Mouse (Mus musculus) limb, embryonic 15.5 days (tissue): ENCODE data around the gene Dna2. TPM values are rescaled to one million over a fixed set of nuclear protein-coding genes. Genes with fewer than 3 reads are reported as not detected.

Experiments used
- ATAC-seq: fragments of 200-750 bp; cut with Nextera tagmentation; 2 replicates; pipeline ENCODE4 v1.8.0; 2017; ENCODE audit warnings: low read depth, moderate TSS enrichment; ENCODE audit not compliant: insufficient number of reproducible peaks, low FRiP score, low TSS enrichment
- H3K27ac ChIP-seq: fragments of 300-500 bp; sonication (generic); 2 replicates; pipeline ENCODE4 v1.5.1; 2015; ENCODE audit warnings: moderate library complexity, mild to moderate bottlenecking, inconsistent platforms
- H3K27me3 ChIP-seq: fragments of 300-500 bp; sonication (generic); 2 replicates; pipeline ENCODE4 v1.6.1; 2015; ENCODE audit warnings: inconsistent platforms
- H3K36me3 ChIP-seq: fragments of 300-500 bp; sonication (generic); 2 replicates; pipeline ENCODE4 v1.6.1; 2015; ENCODE audit warnings: inconsistent platforms
- H3K4me1 ChIP-seq: fragments of 300-500 bp; sonication (generic); 2 replicates; pipeline ENCODE4 v1.6.1; 2015; ENCODE audit warnings: inconsistent platforms
- H3K4me2 ChIP-seq: fragments of 300-500 bp; sonication (generic); 2 replicates; pipeline ENCODE4 v1.6.1; 2015; ENCODE audit warnings: mild to moderate bottlenecking, inconsistent platforms
- H3K4me3 ChIP-seq: fragments of 300-500 bp; sonication (generic); 2 replicates; pipeline ENCODE4 v1.5.1; 2015; ENCODE audit warnings: mild to moderate bottlenecking, inconsistent platforms
- H3K9ac ChIP-seq: fragments of 300-500 bp; sonication (generic); 2 replicates; pipeline ENCODE4 v1.6.1; 2015; ENCODE audit warnings: inconsistent platforms
- H3K9me3 ChIP-seq: fragments of 300-500 bp; sonication (generic); 2 replicates; pipeline ENCODE4 v1.6.1; 2016; ENCODE audit warnings: inconsistent platforms
- WGBS: fragments of 180-500 bp; shearing (Covaris S2); methylation state at CpG from one replicate; pipeline ENCODE4 v1.1.7; 2015; 5-methylcytosine and 5-hydroxymethylcytosine counted together
- polyA plus RNA-seq: library from polyadenylated mRNA; unstranded; fragments of >200 nt; fragmentation: Nextera tagmentation; extraction: Ambion mirVana; gene quantifications from 2 replicates; pipeline ENCODE4 v1.2.1, GENCODE M21; 2015

The Dna2 gene
- polyA plus RNA-seq, 1 experiment from 2014 or later, result 12.9 TPM

DNA sequence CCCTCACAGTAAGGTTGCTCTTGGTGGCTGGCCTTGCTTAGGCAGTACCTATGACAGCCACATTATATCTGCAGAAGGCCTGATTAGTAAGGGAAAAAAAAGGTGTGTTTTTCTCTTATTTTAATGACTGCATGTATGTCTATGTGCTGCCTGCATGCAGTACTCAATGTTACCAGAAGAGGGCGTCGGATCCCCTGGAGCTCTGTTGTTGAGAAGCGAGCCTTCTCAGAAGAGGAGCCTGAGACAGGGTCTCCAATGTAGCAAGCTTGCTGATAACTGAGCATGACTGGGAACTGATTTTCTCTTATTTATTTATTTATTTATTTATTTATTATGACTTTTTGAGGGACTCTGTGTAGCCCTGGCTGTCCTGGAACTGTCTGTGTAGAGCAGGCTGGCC is 40.5 kb downstream of the Dna2 start:
- Histone ChIP-seq H3K27ac (no peak overlapping the region), H3K4me3 (no peak overlapping the region), H3K4me2 (no peak overlapping the region), H3K36me3 (peaks cover 71% of the 10 kb centered on the region), H3K9me3 (no peaks in the 10 kb centered on the region), H3K9ac (no peak overlapping the region), H3K27me3 (no peaks in the 10 kb centered on the region), H3K4me1 (no peaks in the 10 kb centered on the region)
- WGBS, result 31% methylated on average over 3 of the region's 3 CpGs
- ATAC-seq, result no peak

DNA sequence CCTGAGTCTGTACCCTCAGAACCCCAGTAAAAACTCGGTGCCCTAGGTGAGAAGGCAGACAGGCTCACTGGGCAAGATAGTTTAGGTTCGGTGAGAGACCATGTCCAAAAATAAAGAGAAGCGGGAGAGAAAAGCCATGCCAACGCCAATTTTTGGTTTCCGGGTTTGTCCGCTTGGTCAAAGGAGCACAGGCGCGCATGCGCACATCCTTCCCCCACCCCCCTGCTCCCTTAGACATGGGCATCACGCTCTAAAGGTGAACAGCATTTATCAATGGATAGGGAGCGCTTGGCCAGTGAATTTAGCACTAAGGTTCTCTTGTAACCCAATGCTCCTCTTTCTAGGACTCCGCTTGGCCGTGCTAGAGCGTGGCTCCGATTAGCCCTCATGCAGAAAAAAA is 43.8 kb downstream of the Dna2 start:
- no peak overlapping the region for H3K27ac ChIP-seq
- no peak for ATAC-seq
- H3K9me3 ChIP-seq, result no peaks in the 10 kb centered on the region
- H3K27me3 ChIP-seq, result no peaks in the 10 kb centered on the region
- H3K4me3 ChIP-seq, result no peak overlapping the region
- 92% methylated on average over 15 of the region's 15 CpGs for WGBS
- no peak overlapping the region for H3K4me2 ChIP-seq
- H3K4me1 ChIP-seq, result no peaks in the 10 kb centered on the region
- no peak overlapping the region for H3K9ac ChIP-seq
- H3K36me3 ChIP-seq, result peaks cover 73% of the 10 kb centered on the region

DNA sequence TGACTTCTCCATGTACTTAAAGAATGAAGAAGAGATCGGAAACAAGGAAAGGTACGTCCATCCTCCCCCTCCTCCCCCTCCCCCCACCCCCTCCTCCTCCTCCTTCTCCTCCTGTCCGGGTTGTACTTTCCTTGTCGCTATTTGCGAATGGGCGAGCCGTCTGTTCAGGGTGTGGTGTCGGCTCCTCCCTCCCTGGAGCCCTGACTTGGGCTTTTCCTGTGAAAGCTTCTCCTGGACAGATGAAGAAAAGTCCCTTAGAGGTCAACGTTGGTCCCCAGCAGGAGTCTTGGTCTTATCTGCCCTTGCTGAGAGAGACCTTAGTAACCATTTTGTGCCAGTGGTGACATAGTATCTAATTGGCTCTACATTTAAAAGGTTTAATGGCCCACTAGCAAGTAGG is 47.2 kb downstream of the Dna2 start:
- H3K36me3 ChIP-seq, result peaks cover 83% of the 10 kb centered on the region
- no peak overlapping the region for H3K9ac ChIP-seq
- no peak overlapping the region for H3K4me2 ChIP-seq
- H3K9me3 ChIP-seq, result no peaks in the 10 kb centered on the region
- WGBS, result 73% methylated on average over 8 of the region's 9 CpGs
- no peaks in the 10 kb centered on the region for H3K4me1 ChIP-seq
- H3K4me3 ChIP-seq, result no peak overlapping the region
- H3K27me3 ChIP-seq, result no peaks in the 10 kb centered on the region
- ATAC-seq, result no peak
- no peak overlapping the region for H3K27ac ChIP-seq

- H3K4me1 ChIP-seq, result no peaks in the 10 kb centered on the region
- no peak overlapping the region for H3K4me3 ChIP-seq
- H3K9ac ChIP-seq, result no peak overlapping the region
- no peak overlapping the region for H3K4me2 ChIP-seq
- no peaks in the 10 kb centered on the region for H3K27me3 ChIP-seq
- no peak overlapping the region for H3K27ac ChIP-seq
- no peaks in the 10 kb centered on the region for H3K9me3 ChIP-seq
- WGBS, result 82% methylated on average over 9 of the region's 9 CpGs
- H3K36me3 ChIP-seq, result peaks cover 90% of the 10 kb centered on the region
- ATAC-seq, result no peak
Measured at GRCm38 (mm10) chr10:63000584-63000983, 53.8 kb downstream of the Dna2 start.

- H3K9ac ChIP-seq, result no peak overlapping the region
- 69% methylated on average over 9 of the region's 9 CpGs for WGBS
- H3K9me3 ChIP-seq, result no peaks in the 10 kb centered on the region
- H3K27ac ChIP-seq, result no peak overlapping the region
- no peaks in the 10 kb centered on the region for H3K4me1 ChIP-seq
- H3K27me3 ChIP-seq, result no peaks in the 10 kb centered on the region
- peaks cover 86% of the 10 kb centered on the region for H3K36me3 ChIP-seq
- H3K4me3 ChIP-seq, result no peak overlapping the region
- no peak overlapping the region for H3K4me2 ChIP-seq
- ATAC-seq, result no peak
Measured at GRCm38 (mm10) chr10:63003252-63003651, 56.4 kb downstream of the Dna2 start.

- H3K9me3 ChIP-seq, result no peaks in the 10 kb centered on the region
- ATAC-seq, result no peak
- peaks cover 83% of the 10 kb centered on the region for H3K36me3 ChIP-seq
- H3K27ac ChIP-seq, result no peak overlapping the region
- 87% methylated on average over 9 of the region's 9 CpGs for WGBS
- no peak overlapping the region for H3K4me2 ChIP-seq
- no peaks in the 10 kb centered on the region for H3K27me3 ChIP-seq
- H3K4me1 ChIP-seq, result no peaks in the 10 kb centered on the region
- H3K9ac ChIP-seq, result no peak overlapping the region
- no peak overlapping the region for H3K4me3 ChIP-seq
Measured at GRCm38 (mm10) chr10:63004556-63004955, 57.7 kb downstream of the Dna2 start.

GRCm38 (mm10) chr10:63008193-63008592 is 61.4 kb downstream of the Dna2 start:
- Histone ChIP-seq H3K36me3 (peaks cover 81% of the 10 kb centered on the region), H3K4me2 (no peak overlapping the region), H3K27ac (no peak overlapping the region), H3K4me3 (no peak overlapping the region), H3K27me3 (no peaks in the 10 kb centered on the region), H3K9ac (no peak overlapping the region), H3K4me1 (no peaks in the 10 kb centered on the region), H3K9me3 (no peaks in the 10 kb centered on the region)
- ATAC-seq, result no peak
- 69% methylated on average over 3 of the region's 3 CpGs for WGBS

DNA sequence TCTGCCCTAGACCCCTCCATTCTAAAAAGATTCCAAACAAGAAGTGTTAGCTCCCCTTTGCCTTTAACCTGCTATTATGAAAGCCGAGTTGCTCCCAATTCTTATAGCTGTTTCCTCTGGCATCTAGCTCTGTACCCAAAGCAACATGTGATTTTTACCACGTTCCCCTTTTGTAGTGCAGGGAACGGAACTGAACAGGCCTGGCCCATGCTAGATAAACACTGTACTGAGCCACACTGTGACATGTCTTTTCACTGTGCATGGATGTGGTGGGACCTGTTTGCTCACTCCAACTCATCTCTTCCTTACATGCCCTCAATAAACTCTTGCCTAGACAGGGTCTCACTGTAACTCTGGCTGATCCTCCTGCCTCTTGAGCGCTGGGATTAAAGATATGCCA is 63.4 kb downstream of the Dna2 start:
- Histone ChIP-seq H3K9me3 (no peaks in the 10 kb centered on the region), H3K9ac (no peak overlapping the region), H3K27ac (no peak overlapping the region), H3K4me3 (no peak overlapping the region), H3K4me2 (no peak overlapping the region), H3K4me1 (no peaks in the 10 kb centered on the region), H3K36me3 (peaks cover 75% of the 10 kb centered on the region), H3K27me3 (no peaks in the 10 kb centered on the region)
- WGBS, result 84% methylated on average over 4 of the region's 4 CpGs
- no peak for ATAC-seq

DNA sequence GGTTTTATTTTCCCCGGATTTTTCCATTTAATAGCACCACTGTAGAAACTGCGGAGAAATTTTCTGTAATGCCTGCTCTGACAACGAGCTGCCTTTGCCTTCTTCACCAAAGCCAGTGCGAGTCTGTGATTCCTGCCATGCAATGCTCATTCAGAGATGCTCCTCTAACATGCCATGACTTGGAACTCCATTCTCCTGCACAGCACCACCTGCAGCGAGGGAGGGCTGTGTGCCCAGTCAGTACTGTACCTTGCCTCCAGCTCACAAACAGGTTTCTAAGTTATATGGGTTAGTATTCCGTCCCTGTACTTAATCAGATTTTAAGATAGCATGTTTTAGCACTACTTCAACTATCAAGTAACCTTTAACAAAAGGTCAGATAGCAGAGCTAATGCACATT is 64.7 kb downstream of the Dna2 start:
- 85% methylated on average over 6 of the region's 6 CpGs for WGBS

DNA sequence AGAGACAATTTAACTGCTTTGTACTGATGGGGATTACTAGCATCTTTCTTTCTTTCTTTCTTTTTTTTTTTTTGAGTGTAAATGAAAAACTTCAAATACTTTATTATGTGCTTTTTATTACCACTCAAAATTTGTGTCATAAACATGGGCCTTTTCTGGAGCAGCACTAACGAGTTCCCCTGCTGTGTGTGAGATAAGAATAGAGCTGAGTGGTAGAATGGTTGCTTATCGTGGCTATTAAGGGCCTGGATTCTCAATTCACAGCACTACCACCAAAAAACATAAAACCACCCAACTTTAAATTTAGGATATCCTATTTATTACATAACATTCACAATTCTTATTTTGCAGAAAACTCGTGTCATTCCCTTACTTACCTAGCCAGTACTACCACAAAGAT is 66.7 kb downstream of the Dna2 start:
- no peak for ATAC-seq
- H3K27me3 ChIP-seq, result no peaks in the 10 kb centered on the region
- no peak overlapping the region for H3K4me2 ChIP-seq
- H3K36me3 ChIP-seq, result peaks cover 73% of the 10 kb centered on the region
- no peak overlapping the region for H3K4me3 ChIP-seq
- 60% methylated on average over 3 of the region's 3 CpGs for WGBS
- H3K9ac ChIP-seq, result no peak overlapping the region
- no peaks in the 10 kb centered on the region for H3K9me3 ChIP-seq
- no peaks in the 10 kb centered on the region for H3K4me1 ChIP-seq
- no peak overlapping the region for H3K27ac ChIP-seq

More for the DNA sequence above, 64.7 kb downstream of the Dna2 start:
- no peak for ATAC-seq
- no peak overlapping the region for H3K4me2 ChIP-seq
- no peaks in the 10 kb centered on the region for H3K27me3 ChIP-seq
- H3K9ac ChIP-seq, result no peak overlapping the region
- H3K36me3 ChIP-seq, result peaks cover 76% of the 10 kb centered on the region
- H3K4me3 ChIP-seq, result no peak overlapping the region
- H3K9me3 ChIP-seq, result no peaks in the 10 kb centered on the region
- H3K4me1 ChIP-seq, result no peaks in the 10 kb centered on the region
- H3K27ac ChIP-seq, result no peak overlapping the region

DNA sequence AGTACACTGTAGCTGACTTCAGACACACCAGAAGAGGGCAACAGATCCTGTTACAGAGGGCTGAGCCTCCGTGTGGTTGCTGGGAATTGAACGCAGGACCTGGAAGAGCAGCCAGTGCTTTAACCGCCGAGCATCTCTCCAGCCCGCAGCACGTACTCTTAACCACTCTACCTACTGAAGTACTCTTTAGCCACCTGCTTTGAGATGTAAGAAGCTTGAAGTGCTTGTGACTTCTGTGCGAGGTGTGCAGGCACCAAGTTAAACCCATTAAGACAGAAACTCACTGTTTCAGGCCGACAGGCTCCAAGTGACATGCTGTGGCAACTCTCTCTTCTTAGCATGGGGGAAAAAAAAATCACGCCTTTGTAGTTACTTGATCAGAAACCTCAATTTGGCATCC is 67.3 kb downstream of the Dna2 start:
- Histone ChIP-seq H3K4me3 (no peak overlapping the region), H3K9ac (no peak overlapping the region), H3K9me3 (no peaks in the 10 kb centered on the region), H3K27ac (no peak overlapping the region), H3K4me1 (no peaks in the 10 kb centered on the region), H3K4me2 (no peak overlapping the region), H3K36me3 (peaks cover 70% of the 10 kb centered on the region), H3K27me3 (no peaks in the 10 kb centered on the region)
- 86% methylated on average over 9 of the region's 9 CpGs for WGBS
- no peak for ATAC-seq

DNA sequence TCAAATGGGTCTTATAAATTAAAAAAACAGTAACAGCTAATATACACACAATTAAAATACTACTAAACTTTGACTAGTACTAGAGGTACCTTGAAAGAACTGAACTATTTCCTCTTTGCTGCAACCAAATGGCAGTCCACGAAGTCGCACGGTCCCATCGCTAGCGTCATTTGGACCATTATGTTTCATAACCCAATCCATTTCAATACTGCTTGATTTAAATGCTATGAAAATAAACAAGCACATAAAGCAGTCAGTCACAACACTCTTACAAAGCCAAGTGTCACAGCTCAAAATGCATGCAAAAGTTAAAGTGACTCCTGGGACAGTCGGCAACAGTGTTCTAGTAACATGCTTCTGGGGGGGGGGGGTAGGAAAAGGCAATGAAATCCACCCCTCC is 72.5 kb downstream of the Dna2 start:
- Histone ChIP-seq H3K4me3 (no peak overlapping the region), H3K27me3 (no peaks in the 10 kb centered on the region), H3K36me3 (peaks cover 24% of the 10 kb centered on the region), H3K4me2 (no peak overlapping the region), H3K9ac (no peak overlapping the region), H3K4me1 (peaks cover 10% of the 10 kb centered on the region), H3K9me3 (no peaks in the 10 kb centered on the region), H3K27ac (no peak overlapping the region)
- no peak for ATAC-seq
- 82% methylated on average over 6 of the region's 6 CpGs for WGBS

DNA sequence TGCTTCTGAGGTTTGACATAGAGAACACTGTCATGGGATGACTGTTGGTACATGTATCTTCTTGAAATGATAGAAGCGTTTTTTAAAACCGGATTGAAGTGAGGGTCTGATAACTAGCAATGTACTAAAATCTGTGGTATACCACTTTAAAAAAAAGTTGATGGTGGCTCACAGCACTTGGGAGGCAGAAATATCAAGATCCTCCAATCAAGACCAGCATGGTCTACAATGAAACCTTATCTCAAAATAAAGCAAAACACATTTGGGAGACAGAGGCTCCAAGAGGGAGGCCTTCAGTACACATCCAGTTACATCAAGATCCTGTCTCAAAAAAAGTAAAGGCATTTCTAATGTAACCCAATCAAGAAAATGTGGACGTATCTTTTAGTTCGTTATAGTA is 74.9 kb downstream of the Dna2 start:
- peak overlapping the region; percentile 87 for H3K4me3 ChIP-seq
- H3K27me3 ChIP-seq, result no peaks in the 10 kb centered on the region
- WGBS, result 45% methylated on average over 4 of the region's 4 CpGs
- no peak overlapping the region for H3K9ac ChIP-seq
- H3K4me2 ChIP-seq, result peak overlapping the region; percentile 42
- no peaks in the 10 kb centered on the region for H3K9me3 ChIP-seq
- no peak for ATAC-seq
- H3K4me1 ChIP-seq, result peaks cover 20% of the 10 kb centered on the region
- H3K27ac ChIP-seq, result no peak overlapping the region
- peaks cover 7% of the 10 kb centered on the region for H3K36me3 ChIP-seq
